Mouse (Mus musculus) hindbrain, embryonic 11.5 days (tissue): ENCODE measurements around the gene Mrpl1. TPM values are rescaled to one million over a fixed set of nuclear protein-coding genes. Genes with fewer than 3 reads are reported as not detected.

Experiments used
- ATAC-seq: fragments of 200-750 bp; cut with Nextera tagmentation; 2 replicates; pipeline ENCODE4 v1.8.0; 2017; ENCODE audit warnings: mild to moderate bottlenecking, moderate TSS enrichment, moderate library complexity; ENCODE audit not compliant: low FRiP score
- DNase-seq: peaks from one replicate; pipeline ENCODE4 v3.0.0-alpha.2; 2015; ENCODE audit warnings: low spot score
- H3K27ac ChIP-seq: fragments of 300-500 bp; sonication (generic); 2 replicates; pipeline ENCODE4 v1.5.1; 2014; ENCODE audit warnings: mild to moderate bottlenecking, low read depth, low read length
- H3K27me3 ChIP-seq: fragments of 300-500 bp; sonication (generic); 2 replicates; pipeline ENCODE4 v1.6.1; 2014; ENCODE audit warnings: mild to moderate bottlenecking, low read length, moderate library complexity, mixed read lengths; ENCODE audit not compliant: control insufficient read depth, insufficient read depth
- H3K36me3 ChIP-seq: fragments of 300-500 bp; sonication (generic); 2 replicates; pipeline ENCODE4 v1.6.1; 2014; ENCODE audit warnings: mild to moderate bottlenecking, low read length, moderate library complexity, mixed read lengths; ENCODE audit not compliant: control insufficient read depth, insufficient read depth
- H3K4me1 ChIP-seq: fragments of 300-500 bp; sonication (generic); replicated peaks from 2 replicates; pipeline ENCODE4 v1.6.1; 2014; ENCODE audit warnings: low read length, mixed read lengths; ENCODE audit not compliant: control insufficient read depth, insufficient read depth
- H3K4me2 ChIP-seq: fragments of 300-500 bp; sonication (generic); replicated peaks from 2 replicates; pipeline ENCODE4 v1.6.1; 2014; ENCODE audit warnings: mild to moderate bottlenecking, low read depth, low read length
- H3K4me3 ChIP-seq: fragments of 300-500 bp; sonication (generic); 2 replicates; pipeline ENCODE4 v1.5.1; 2014; ENCODE audit warnings: low read depth, low read length
- H3K9ac ChIP-seq: fragments of 300-500 bp; sonication (generic); 2 replicates; pipeline ENCODE4 v1.6.1; 2014; ENCODE audit warnings: low read depth, low read length
- H3K9me3 ChIP-seq: fragments of 300-500 bp; sonication (generic); 2 replicates; pipeline ENCODE4 v1.6.1; 2016; ENCODE audit warnings: low read length; ENCODE audit not compliant: control insufficient read depth
- WGBS: fragments of 180-500 bp; shearing (Covaris S2); extraction: QIAGEN DNeasy Blood & Tissue Kit; methylation state at CpG from one replicate; pipeline ENCODE4 v1.1.7; 2014; 5-methylcytosine and 5-hydroxymethylcytosine counted together
- polyA plus RNA-seq: library from polyadenylated mRNA; unstranded; fragments of >200 nt; fragmentation: Nextera tagmentation; extraction: Ambion mirVana; gene quantifications from 2 replicates; pipeline ENCODE4 v1.2.1, GENCODE M21; 2014

Mrpl1 gene
- polyA plus RNA-seq, 1 experiment from 2014 or later, result 21.3 TPM

- H3K4me3 ChIP-seq, result no peak overlapping the region
- no peak for DNase-seq
- 74% methylated on average over 3 of the region's 3 CpGs for WGBS
- no peak overlapping the region for H3K27ac ChIP-seq
- no peak for ATAC-seq
- no peaks in the 10 kb centered on the region for H3K4me1 ChIP-seq
- no peaks in the 10 kb centered on the region for H3K9me3 ChIP-seq
- H3K4me2 ChIP-seq, result no peak overlapping the region
- H3K36me3 ChIP-seq, result no peaks in the 10 kb centered on the region
- no peak overlapping the region for H3K9ac ChIP-seq
- H3K27me3 ChIP-seq, result no peaks in the 10 kb centered on the region
Measured at GRCm38 (mm10) chr5:96255166-96255565, 45.9 kb downstream of the Mrpl1 start.

GRCm38 (mm10) chr5:96258210-96258609, 48.9 kb downstream of the Mrpl1 start:
- no peak for DNase-seq
- ATAC-seq, result no peak
- no peak overlapping the region for H3K27ac ChIP-seq
- H3K9ac ChIP-seq, result no peak overlapping the region
- no peak overlapping the region for H3K4me2 ChIP-seq
- no peaks in the 10 kb centered on the region for H3K36me3 ChIP-seq
- 94% methylated on average over 5 of the region's 5 CpGs for WGBS
- no peaks in the 10 kb centered on the region for H3K9me3 ChIP-seq
- H3K27me3 ChIP-seq, result no peaks in the 10 kb centered on the region
- no peak overlapping the region for H3K4me3 ChIP-seq
- H3K4me1 ChIP-seq, result no peaks in the 10 kb centered on the region

- ATAC-seq, result no peak
- H3K9ac ChIP-seq, result no peak overlapping the region
- DNase-seq, result peak; percentile 78
- H3K27me3 ChIP-seq, result no peaks in the 10 kb centered on the region
- H3K9me3 ChIP-seq, result no peaks in the 10 kb centered on the region
- no peaks in the 10 kb centered on the region for H3K36me3 ChIP-seq
- no peaks in the 10 kb centered on the region for H3K4me1 ChIP-seq
- no peak overlapping the region for H3K27ac ChIP-seq
- no peak overlapping the region for H3K4me3 ChIP-seq
- 67% methylated on average over 3 of the region's 3 CpGs for WGBS
- H3K4me2 ChIP-seq, result no peak overlapping the region
Measured at GRCm38 (mm10) chr5:96267017-96267702, 57.9 kb downstream of the Mrpl1 start.

- WGBS, result 94% methylated on average over 6 of the region's 6 CpGs
- DNase-seq (no peak), ATAC-seq (no peak)
- Histone ChIP-seq H3K4me2 (no peak overlapping the region), H3K27me3 (no peaks in the 10 kb centered on the region), H3K27ac (no peak overlapping the region), H3K9ac (no peak overlapping the region), H3K4me3 (no peak overlapping the region), H3K9me3 (no peaks in the 10 kb centered on the region), H3K36me3 (no peaks in the 10 kb centered on the region), H3K4me1 (no peaks in the 10 kb centered on the region)
Measured at GRCm38 (mm10) chr5:96271070-96271469, 61.8 kb downstream of the Mrpl1 start.

- DNase-seq (no peak), ATAC-seq (no peak)
- Histone ChIP-seq H3K36me3 (no peaks in the 10 kb centered on the region), H3K4me3 (no peak overlapping the region), H3K27ac (no peak overlapping the region), H3K4me2 (no peak overlapping the region), H3K4me1 (no peaks in the 10 kb centered on the region), H3K9ac (no peak overlapping the region), H3K9me3 (no peaks in the 10 kb centered on the region), H3K27me3 (no peaks in the 10 kb centered on the region)
- 74% methylated on average over 8 of the region's 8 CpGs for WGBS
Measured at GRCm38 (mm10) chr5:96305786-96306185, 96.5 kb downstream of the Mrpl1 start.

- no peaks in the 10 kb centered on the region for H3K4me1 ChIP-seq
- H3K4me2 ChIP-seq, result no peak overlapping the region
- no peak for ATAC-seq
- H3K4me3 ChIP-seq, result no peak overlapping the region
- H3K36me3 ChIP-seq, result no peaks in the 10 kb centered on the region
- H3K27ac ChIP-seq, result no peak overlapping the region
- no peak overlapping the region for H3K9ac ChIP-seq
- no peaks in the 10 kb centered on the region for H3K9me3 ChIP-seq
- no peaks in the 10 kb centered on the region for H3K27me3 ChIP-seq
- no peak for DNase-seq
- WGBS, result 76% methylated on average over 1 of the region's 1 CpGs
Measured at GRCm38 (mm10) chr5:96306271-96306670, 97.0 kb downstream of the Mrpl1 start.

- 83% methylated on average over 5 of the region's 5 CpGs for WGBS
- H3K27ac ChIP-seq, result no peak overlapping the region
- ATAC-seq, result no peak
- no peaks in the 10 kb centered on the region for H3K27me3 ChIP-seq
- no peak overlapping the region for H3K4me3 ChIP-seq
- H3K4me1 ChIP-seq, result no peaks in the 10 kb centered on the region
- H3K36me3 ChIP-seq, result no peaks in the 10 kb centered on the region
- H3K9ac ChIP-seq, result no peak overlapping the region
- no peaks in the 10 kb centered on the region for H3K9me3 ChIP-seq
- no peak overlapping the region for H3K4me2 ChIP-seq
- no peak for DNase-seq
Measured at GRCm38 (mm10) chr5:96306826-96307225, 97.5 kb downstream of the Mrpl1 start.

- H3K4me2 ChIP-seq, result no peak overlapping the region
- no peaks in the 10 kb centered on the region for H3K36me3 ChIP-seq
- ATAC-seq, result no peak
- H3K27me3 ChIP-seq, result no peaks in the 10 kb centered on the region
- H3K27ac ChIP-seq, result no peak overlapping the region
- no peaks in the 10 kb centered on the region for H3K9me3 ChIP-seq
- H3K4me1 ChIP-seq, result no peaks in the 10 kb centered on the region
- whole genome bisulfite sequencing, result 93% methylated on average over 13 of the region's 13 CpGs
- no peak overlapping the region for H3K4me3 ChIP-seq
- no peak overlapping the region for H3K9ac ChIP-seq
- DNase-seq, result no peak
Measured at GRCm38 (mm10) chr5:96308086-96308485, 98.8 kb downstream of the Mrpl1 start.

- no peaks in the 10 kb centered on the region for H3K27me3 ChIP-seq
- no peaks in the 10 kb centered on the region for H3K9me3 ChIP-seq
- no peaks in the 10 kb centered on the region for H3K36me3 ChIP-seq
- H3K4me2 ChIP-seq, result no peak overlapping the region
- no peak for ATAC-seq
- no peak overlapping the region for H3K27ac ChIP-seq
- WGBS, result 61% methylated on average over 5 of the region's 5 CpGs
- DNase-seq, result no peak
- no peak overlapping the region for H3K9ac ChIP-seq
- H3K4me3 ChIP-seq, result no peak overlapping the region
- H3K4me1 ChIP-seq, result no peaks in the 10 kb centered on the region
Measured at GRCm38 (mm10) chr5:96308645-96309044, 99.4 kb downstream of the Mrpl1 start.
